Mouse (Mus musculus): ENCODE data around the gene Prss53. TPM values are rescaled to one million over a fixed set of nuclear protein-coding genes. Genes with fewer than 3 reads are reported as not detected.
"Not testable (repeated sequence)": the region's sequence is repeated elsewhere in the genome, so short reads cannot be mapped to it uniquely, and the experiment has no call there.

The Prss53 gene
- total RNA-seq, 1 experiment from 2014 or later: not detected

- peak; percentile 14; the same call in 1 of the 2 replicates for ATAC-seq (replicated peaks; ENCODE audit: insufficient number of reproducible peaks, low FRiP score, low TSS enrichment, poor library complexity, severe bottlenecking)
These were observed 49.9 kb downstream of the Prss53 start for GRCm38 (mm10) chr7:127840886-127841285.

- ATAC-seq (replicated peaks; ENCODE audit: insufficient number of reproducible peaks, low FRiP score, low TSS enrichment, poor library complexity, severe bottlenecking): not testable (repeated sequence)
These were observed 50.7 kb downstream of the Prss53 start for GRCm38 (mm10) chr7:127840031-127840430.

GRCm38 (mm10) chr7:127837878-127838277 is 52.9 kb downstream of the Prss53 start:
- not testable (repeated sequence) for ATAC-seq (replicated peaks; ENCODE audit: insufficient number of reproducible peaks, low FRiP score, low TSS enrichment, poor library complexity, severe bottlenecking)

GRCm38 (mm10) chr7:127837473-127837872 is 53.3 kb downstream of the Prss53 start:
- ATAC-seq (replicated peaks; ENCODE audit: insufficient number of reproducible peaks, low FRiP score, low TSS enrichment, poor library complexity, severe bottlenecking): no peak

Other genes with a start within 250 kb of the Prss53 start
- gene Bcl7c, start 182.0 kb downstream of the Prss53 start, total RNA-seq (2017): 22.5 to 27.9 TPM (median 23.5 TPM) in 3 replicates
- not detected in 3 replicates for gene Ctf1, start 178.2 kb downstream of the Prss53 start, total RNA-seq (2017)
- gene Ctf2, start 158.8 kb downstream of the Prss53 start, total RNA-seq (2017): 0.64 to 0.76 TPM in 2 of 3 replicates, not detected in the other
- gene Fbxl19, start 146.4 kb downstream of the Prss53 start, total RNA-seq (2017): 2.1 to 8.5 TPM (median 3.1 TPM) in 3 replicates
- gene Orai3, start 121.2 kb downstream of the Prss53 start, total RNA-seq (2017): 31.9 to 44.5 TPM (median 35.2 TPM) in 3 replicates
- 5.2 to 14.9 TPM (median 7.7 TPM) in 3 replicates for gene Setd1a, start 114.3 kb downstream of the Prss53 start, total RNA-seq (2017)
- gene Gm49388, start 105.4 kb downstream of the Prss53 start, total RNA-seq (2017): 0.87 to 3.2 TPM (median 2.2 TPM) in 3 replicates
- 8.6 to 11.1 TPM (median 9.4 TPM) in 3 replicates for gene Hsd3b7, start 90.4 kb downstream of the Prss53 start, total RNA-seq (2017)
- 98.1 to 120 TPM (median 102 TPM) in 3 replicates for gene Stx4a, start 66.7 kb downstream of the Prss53 start, total RNA-seq (2017)
- 0.11 TPM in 1 of 3 replicates, not detected in the others for gene Stx1b, start 66.4 kb downstream of the Prss53 start, total RNA-seq (2017)
- gene Zfp646, start 14.7 kb downstream of the Prss53 start, total RNA-seq (2017): 49.9 to 74.6 TPM (median 50.8 TPM) in 3 replicates
- 1.6 to 7.1 TPM (median 6.4 TPM) in 3 replicates for gene Zfp668, start 14.1 kb downstream of the Prss53 start, total RNA-seq (2017)
- gene Gm21974, start 4.5 kb upstream of the Prss53 start, total RNA-seq (2017): not detected in 3 replicates
- gene Vkorc1, start 4.6 kb upstream of the Prss53 start, total RNA-seq (2017): 1.4 to 3.6 TPM (median 2.3 TPM) in 3 replicates
- gene Bckdk, start 13.1 kb upstream of the Prss53 start, total RNA-seq (2017): 10.0 to 27.5 TPM (median 12.5 TPM) in 3 replicates
- gene Kat8, start 21.5 kb upstream of the Prss53 start, total RNA-seq (2017): 48.9 to 58.0 TPM (median 55.2 TPM) in 3 replicates
- gene Prss8, start 39.1 kb upstream of the Prss53 start, total RNA-seq (2017): not detected in 3 replicates
- gene Prss36, start 55.8 kb upstream of the Prss53 start, total RNA-seq (2017): 1.1 TPM in 2 of 3 replicates, not detected in the other
- 85.2 to 172 TPM (median 110 TPM) in 3 replicates for gene Fus, start 76.5 kb upstream of the Prss53 start, total RNA-seq (2017)
- 65.7 to 90.8 TPM (median 79.5 TPM) in 3 replicates for gene Pycard, start 102.9 kb upstream of the Prss53 start, total RNA-seq (2017)
- 0.68 TPM in 1 of 3 replicates, not detected in the others for gene Trim72, start 113.0 kb upstream of the Prss53 start, total RNA-seq (2017)
- gene Itgam, start 171.7 kb upstream of the Prss53 start, total RNA-seq (2017): 419 to 520 TPM (median 447 TPM) in 3 replicates
- 33.7 to 34.7 TPM in 2 of 3 replicates, not detected in the other for gene Gm49368, start 171.7 kb upstream of the Prss53 start, total RNA-seq (2017)
- gene Itgax, start 238.6 kb upstream of the Prss53 start, total RNA-seq (2017): 189 to 316 TPM (median 230 TPM) in 3 replicates